Mouse (Mus musculus): Measurements from ENCODE around the gene Gm2115. TPM values are rescaled to one million over a fixed set of nuclear protein-coding genes. Genes with fewer than 3 reads are reported as not detected.

Gene Gm2115
- polyA plus RNA-seq, 1 experiment from 2014 or later = 0.91 TPM

GRCm38 (mm10) chr7:84590622-84591021 lies 61.9 kb downstream of the Gm2115 start:
- H3K27ac ChIP-seq (replicated peaks) = no peak overlapping the region
- H3K4me3 ChIP-seq = no peak overlapping the region
- no peak for ATAC-seq (ENCODE audit: low FRiP score, low read depth)
- no peak overlapping the region for H3K4me2 ChIP-seq (replicated peaks)
- H3K36me3 ChIP-seq = no peaks in the 10 kb centered on the region
- H3K4me1 ChIP-seq = 0 out of 2 replicates have a peak, but pooled peaks cover 4% of the 10 kb centered on the region
- H3K9me3 ChIP-seq = no peaks in the 10 kb centered on the region
- 85% methylated on average over 2 of the region's 2 CpGs for WGBS
- no peaks in the 10 kb centered on the region for H3K27me3 ChIP-seq
- H3K9ac ChIP-seq (replicated peaks) = no peak overlapping the region

GRCm38 (mm10) chr7:84591347-84591746 lies 62.6 kb downstream of the Gm2115 start:
- WGBS = 93% methylated on average over 3 of the region's 3 CpGs
- no peak overlapping the region for H3K4me3 ChIP-seq
- no peaks in the 10 kb centered on the region for H3K27me3 ChIP-seq
- no peaks in the 10 kb centered on the region for H3K9me3 ChIP-seq
- no peak overlapping the region for H3K27ac ChIP-seq (replicated peaks)
- no peak overlapping the region for H3K4me2 ChIP-seq (replicated peaks)
- no peak for ATAC-seq (ENCODE audit: low FRiP score, low read depth)
- H3K9ac ChIP-seq (replicated peaks) = no peak overlapping the region
- no peaks in the 10 kb centered on the region for H3K36me3 ChIP-seq
- H3K4me1 ChIP-seq = 0 out of 2 replicates have a peak, but pooled peaks cover 4% of the 10 kb centered on the region

- Histone ChIP-seq H3K4me2 (replicated peaks) (no peak overlapping the region), H3K4me1 (no peaks in the 10 kb centered on the region), H3K36me3 (no peaks in the 10 kb centered on the region), H3K9me3 (no peaks in the 10 kb centered on the region), H3K4me3 (no peak overlapping the region), H3K27ac (replicated peaks) (no peak overlapping the region), H3K27me3 (no peaks in the 10 kb centered on the region), H3K9ac (replicated peaks) (no peak overlapping the region)
- 48% methylated on average over 8 of the region's 8 CpGs for WGBS
- ATAC-seq (ENCODE audit: low FRiP score, low read depth) = peak; percentile 78
These were observed 65.5 kb downstream of the Gm2115 start for GRCm38 (mm10) chr7:84594087-84594916.

GRCm38 (mm10) chr7:84594917-84595303 lies 66.2 kb downstream of the Gm2115 start:
- no peaks in the 10 kb centered on the region for H3K4me1 ChIP-seq
- H3K9me3 ChIP-seq = no peaks in the 10 kb centered on the region
- ATAC-seq (ENCODE audit: low FRiP score, low read depth) = peak; percentile 13; the same call in 1 of the 2 replicates
- no peak overlapping the region for H3K4me2 ChIP-seq (replicated peaks)
- H3K4me3 ChIP-seq = no peak overlapping the region
- H3K27ac ChIP-seq (replicated peaks) = no peak overlapping the region
- H3K9ac ChIP-seq (replicated peaks) = no peak overlapping the region
- H3K36me3 ChIP-seq = no peaks in the 10 kb centered on the region
- no peaks in the 10 kb centered on the region for H3K27me3 ChIP-seq

GRCm38 (mm10) chr7:84596002-84596401 lies 67.2 kb downstream of the Gm2115 start:
- Histone ChIP-seq H3K36me3 (no peaks in the 10 kb centered on the region), H3K9me3 (no peaks in the 10 kb centered on the region), H3K27me3 (no peaks in the 10 kb centered on the region), H3K27ac (replicated peaks) (no peak overlapping the region), H3K4me3 (no peak overlapping the region), H3K9ac (replicated peaks) (no peak overlapping the region), H3K4me2 (replicated peaks) (no peak overlapping the region), H3K4me1 (no peaks in the 10 kb centered on the region)
- no peak for ATAC-seq (ENCODE audit: low FRiP score, low read depth)
- 83% methylated on average over 3 of the region's 3 CpGs for WGBS

GRCm38 (mm10) chr7:84596633-84597032 lies 67.9 kb downstream of the Gm2115 start:
- Histone ChIP-seq H3K9me3 (no peaks in the 10 kb centered on the region), H3K27ac (replicated peaks) (no peak overlapping the region), H3K27me3 (no peaks in the 10 kb centered on the region), H3K4me3 (no peak overlapping the region), H3K4me1 (no peaks in the 10 kb centered on the region), H3K4me2 (replicated peaks) (no peak overlapping the region), H3K36me3 (no peaks in the 10 kb centered on the region), H3K9ac (replicated peaks) (no peak overlapping the region)
- ATAC-seq (ENCODE audit: low FRiP score, low read depth) = no peak
- 84% methylated on average over 3 of the region's 3 CpGs for WGBS

- no peak overlapping the region for H3K9ac ChIP-seq (replicated peaks)
- peaks cover 7% of the 10 kb centered on the region; the same call in 1 of the 2 replicates for H3K4me1 ChIP-seq
- WGBS = 90% methylated on average over 2 of the region's 2 CpGs
- no peak for ATAC-seq (ENCODE audit: low FRiP score, low read depth)
- H3K36me3 ChIP-seq = no peaks in the 10 kb centered on the region
- H3K27ac ChIP-seq (replicated peaks) = no peak overlapping the region
- H3K4me2 ChIP-seq (replicated peaks) = no peak overlapping the region
- no peaks in the 10 kb centered on the region for H3K9me3 ChIP-seq
- H3K4me3 ChIP-seq = no peak overlapping the region
- H3K27me3 ChIP-seq = peaks cover 15% of the 10 kb centered on the region; the same call in 1 of the 2 replicates
These were observed 71.9 kb downstream of the Gm2115 start for GRCm38 (mm10) chr7:84600631-84601030.

GRCm38 (mm10) chr7:84601331-84601730 lies 72.6 kb downstream of the Gm2115 start:
- Histone ChIP-seq H3K4me3 (no peak overlapping the region), H3K4me2 (replicated peaks) (no peak overlapping the region), H3K9me3 (no peaks in the 10 kb centered on the region), H3K27me3 (peaks cover 15% of the 10 kb centered on the region; the same call in 1 of the 2 replicates), H3K36me3 (no peaks in the 10 kb centered on the region), H3K27ac (replicated peaks) (no peak overlapping the region), H3K9ac (replicated peaks) (no peak overlapping the region), H3K4me1 (peaks cover 12% of the 10 kb centered on the region; the same call in 1 of the 2 replicates)
- no peak for ATAC-seq (ENCODE audit: low FRiP score, low read depth)
- WGBS = 91% methylated on average over 3 of the region's 3 CpGs

- WGBS = 73% methylated on average over 3 of the region's 3 CpGs
- Histone ChIP-seq H3K27ac (replicated peaks) (no peak overlapping the region), H3K9ac (replicated peaks) (no peak overlapping the region), H3K9me3 (no peaks in the 10 kb centered on the region), H3K4me1 (peaks cover 14% of the 10 kb centered on the region; the same call in 1 of the 2 replicates), H3K4me2 (replicated peaks) (no peak overlapping the region), H3K27me3 (peaks cover 15% of the 10 kb centered on the region; the same call in 1 of the 2 replicates), H3K36me3 (no peaks in the 10 kb centered on the region), H3K4me3 (no peak overlapping the region)
- ATAC-seq (ENCODE audit: low FRiP score, low read depth) = no peak
These were observed 75.7 kb downstream of the Gm2115 start for GRCm38 (mm10) chr7:84604501-84604900.

GRCm38 (mm10) chr7:84605033-84605687 lies 76.4 kb downstream of the Gm2115 start:
- no peaks in the 10 kb centered on the region for H3K36me3 ChIP-seq
- H3K4me3 ChIP-seq = peak overlapping the region; percentile 57
- peaks cover 15% of the 10 kb centered on the region; the same call in 1 of the 2 replicates for H3K27me3 ChIP-seq
- WGBS = 9% methylated on average over 19 of the region's 19 CpGs
- H3K4me2 ChIP-seq (replicated peaks) = peak overlapping the region; percentile 91
- no peak overlapping the region for H3K27ac ChIP-seq (replicated peaks)
- peak; percentile 39; the same call in 1 of the 2 replicates for ATAC-seq (ENCODE audit: low FRiP score, low read depth)
- peaks cover 14% of the 10 kb centered on the region; the same call in 1 of the 2 replicates for H3K4me1 ChIP-seq
- H3K9ac ChIP-seq (replicated peaks) = peak overlapping the region; percentile 68
- H3K9me3 ChIP-seq = no peaks in the 10 kb centered on the region

GRCm38 (mm10) chr7:84605704-84606292 lies 77.0 kb downstream of the Gm2115 start:
- peak; percentile 83 for ATAC-seq (ENCODE audit: low FRiP score, low read depth)
- H3K27ac ChIP-seq (replicated peaks) = no peak overlapping the region
- peak overlapping the region; percentile 68 for H3K9ac ChIP-seq (replicated peaks)
- peak overlapping the region; percentile 91 for H3K4me2 ChIP-seq (replicated peaks)
- peaks cover 15% of the 10 kb centered on the region; the same call in 1 of the 2 replicates for H3K27me3 ChIP-seq
- peaks cover 14% of the 10 kb centered on the region; the same call in 1 of the 2 replicates for H3K4me1 ChIP-seq
- H3K9me3 ChIP-seq = no peaks in the 10 kb centered on the region
- 1% methylated on average over 36 of the region's 36 CpGs for WGBS
- H3K4me3 ChIP-seq = peak overlapping the region; percentile 57
- no peaks in the 10 kb centered on the region for H3K36me3 ChIP-seq
